ENCODE assay signal across 7 mouse cellular contexts in the genomic region with DNA sequence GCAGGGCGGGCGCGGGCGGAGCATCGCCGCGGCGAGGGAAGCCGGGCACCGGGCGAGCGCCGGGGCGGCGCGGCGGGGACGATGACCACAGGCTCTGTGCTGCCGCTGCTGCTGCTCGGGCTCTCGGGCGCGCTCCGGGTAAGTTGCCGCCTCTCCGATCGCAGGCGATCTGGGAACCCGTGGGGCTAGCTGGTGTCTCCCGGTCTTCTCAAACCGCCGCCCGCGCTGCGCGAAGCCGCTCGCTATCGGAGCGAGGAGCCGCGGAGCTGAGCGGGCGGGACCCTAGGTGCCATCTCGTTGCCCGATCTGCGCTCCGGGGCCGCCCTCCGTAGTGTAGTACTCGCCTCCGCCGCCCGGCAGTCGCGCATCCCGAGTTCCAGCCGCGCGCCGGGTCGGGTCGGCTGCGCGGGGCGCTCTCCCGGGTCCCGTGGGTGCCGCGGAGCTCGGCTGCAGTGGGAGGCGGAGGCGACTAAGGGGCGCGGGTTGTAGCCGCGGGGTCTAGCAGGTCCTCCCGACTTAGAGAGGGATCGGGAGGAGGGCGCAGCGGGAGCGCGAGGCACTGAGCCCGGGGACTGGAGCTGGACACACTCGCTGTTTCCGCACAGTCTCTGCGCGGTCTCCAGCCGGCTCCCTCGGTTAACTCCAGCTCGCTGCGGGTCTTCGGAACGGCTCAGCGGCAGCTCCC. TPM values are rescaled to one million over a fixed set of nuclear protein-coding genes. Genes with fewer than 3 reads are reported as not detected.
DNase-seq lines count a peak whose midpoint lies in the region; ATAC-seq and TF ChIP-seq lines count a peak whose summit lies in the region.

No protein-coding gene starts in this region.

- H3K27me3 ChIP-seq in heart, postnatal 0 days (ENCODE audit: control insufficient read depth, insufficient read depth, low read length): peaks cover 55% of the 10 kb centered on the region
- H3K27me3 ChIP-seq in stomach, embryonic 15.5 days (replicated peaks): peaks cover 24% of the 10 kb centered on the region

- peak overlapping the region; percentile 87 for H3K4me2 ChIP-seq in heart, postnatal 0 days (ENCODE audit: low read depth, low read length)
- peak overlapping the region; percentile 100 for H3K4me2 ChIP-seq in stomach, embryonic 15.5 days

- TF ChIP-seq POLR2A in embryonic fibroblast, embryonic 13.5 days (IDR thresholded peaks at IDR 0.05; ENCODE audit: low read depth, low read length): no peak

- no peak for TF ChIP-seq CTCF in embryonic fibroblast, embryonic 13.5 days (IDR thresholded peaks at IDR 0.05; ENCODE audit: borderline replicate concordance, insufficient read depth, low read length)
- no peak for TF ChIP-seq CTCF in heart, postnatal 0 days (IDR thresholded peaks at IDR 0.05; ENCODE audit: low read depth)

- H3K9ac ChIP-seq in heart, postnatal 0 days (replicated peaks; ENCODE audit: low read depth, low read length): no peak overlapping the region
- H3K9ac ChIP-seq in stomach, embryonic 15.5 days: peak overlapping the region; percentile 39

- ATAC-seq in heart, postnatal 0 days (ENCODE audit: insufficient read depth, low read depth): peak; percentile 65; the same call in 1 of the 2 replicates
- peak; percentile 65; the same call in 1 of the 2 replicates for ATAC-seq in megakaryocyte-erythroid progenitor cell, adult 5-6 weeks (replicated peaks; ENCODE audit: low FRiP score, low TSS enrichment, poor library complexity, severe bottlenecking)
- peak; percentile 47; the same call in 1 of the 2 replicates for ATAC-seq in stomach, embryonic 15.5 days (ENCODE audit: insufficient read depth, low FRiP score, low read depth)

- intact Hi-C loops in left cerebral cortex, postnatal 36 days (cut with DNase I): loop anchor here (5.0 to 10.0 kb wide), 3 partner anchors 232 to 868 kb away; no protein-coding TSS in a partner anchor

- H3K4me3 ChIP-seq in embryonic fibroblast, embryonic 13.5 days (ENCODE audit: insufficient read depth, low read length): peak overlapping the region; percentile 64
- peak overlapping the region; percentile 60 for H3K4me3 ChIP-seq in heart, postnatal 0 days (ENCODE audit: low read depth, low read length)
- H3K4me3 ChIP-seq in stomach, embryonic 15.5 days (replicated peaks): peak overlapping the region; percentile 67

- no peaks in the 10 kb centered on the region for H3K9me3 ChIP-seq in heart, postnatal 0 days (replicated peaks; ENCODE audit: control insufficient read depth, low read length)
- no peaks in the 10 kb centered on the region for H3K9me3 ChIP-seq in stomach, embryonic 15.5 days

- H3K4me1 ChIP-seq in embryonic fibroblast, embryonic 13.5 days (ENCODE audit: control insufficient read depth, insufficient read depth, low read length): no peaks in the 10 kb centered on the region
- no peaks in the 10 kb centered on the region for H3K4me1 ChIP-seq in heart, postnatal 0 days (ENCODE audit: control insufficient read depth, insufficient read depth)
- H3K4me1 ChIP-seq in stomach, embryonic 15.5 days: peaks cover 15% of the 10 kb centered on the region

- under 1% methylated on average over 83 of the region's 95 CpGs for WGBS in heart, postnatal 0 days
- WGBS in stomach, embryonic 15.5 days: under 1% methylated on average over 87 of the region's 95 CpGs

- no peaks in the 10 kb centered on the region for H3K36me3 ChIP-seq in heart, postnatal 0 days (replicated peaks; ENCODE audit: control insufficient read depth, insufficient read depth, low read length)
- no peaks in the 10 kb centered on the region for H3K36me3 ChIP-seq in stomach, embryonic 15.5 days

- DNase-seq in ES-CJ7 (ENCODE audit: low read depth, low spot score): peak; percentile 41
- DNase-seq in ZHBTc4 (ENCODE audit: low read depth, low spot score): peak; percentile 84
- no peak for DNase-seq in heart, postnatal 0 days (ENCODE audit: low spot score)
- peak; percentile 66 to 73 for DNase-seq in left cerebral cortex, postnatal 36 days (ENCODE audit: low spot score in 2 of 2)

- H3K27ac ChIP-seq in embryonic fibroblast, embryonic 13.5 days (ENCODE audit: insufficient read depth, low read length): no peak overlapping the region
- H3K27ac ChIP-seq in heart, postnatal 0 days (ENCODE audit: low read depth): no peak overlapping the region
- no peak overlapping the region for H3K27ac ChIP-seq in stomach, embryonic 15.5 days

- TF ChIP-seq EP300 in heart, postnatal 0 days (IDR thresholded peaks at IDR 0.05; ENCODE audit: low read depth): no peak

RNA-seq across cellular contexts. Expression of gene Cdh4, which starts 0.5 kb away (rescaled TPM):
- polyA plus RNA-seq in embryonic fibroblast, embryonic 13.5 days (2011; ENCODE audit: insufficient read length, low read depth, missing spikeins): 2.5 and 3.2 TPM in 2 replicates
- total RNA-seq in heart, postnatal 0 days (2014; rRNA removed; ENCODE audit: low replicate concordance): 2.0 and 2.1 TPM in 2 replicates
- polyA plus RNA-seq in heart, postnatal 0 days (2015; fragmentation: Nextera tagmentation; extraction: Ambion mirVana): 0.51 and 0.71 TPM in 2 replicates
- total RNA-seq in left cerebral cortex, postnatal 36 days (2021): 10 to 100 TPM; 19.0 to 31.0 TPM
- total RNA-seq in megakaryocyte-erythroid progenitor cell, adult 5-6 weeks (2014; fragmentation: Nextera tagmentation): not detected in 2 replicates
- not detected in 2 replicates for total RNA-seq in megakaryocyte-erythroid progenitor cell, adult 5-6 weeks (2017)
- 3.6 and 3.7 TPM in 2 replicates for polyA plus RNA-seq in stomach, embryonic 15.5 days (2015; fragmentation: Nextera tagmentation; extraction: Ambion mirVana)
